Mouse (Mus musculus): ENCODE results near the gene Gch1. TPM values are rescaled to one million over a fixed set of nuclear protein-coding genes. Genes with fewer than 3 reads are reported as not detected.
"Not testable (repeated sequence)": the region's sequence is repeated elsewhere in the genome, so short reads cannot be mapped to it uniquely, and the experiment has no call there.

Gch1 gene
- polyA plus RNA-seq, 1 experiment from 2014 or later: 1.4 TPM

DNA sequence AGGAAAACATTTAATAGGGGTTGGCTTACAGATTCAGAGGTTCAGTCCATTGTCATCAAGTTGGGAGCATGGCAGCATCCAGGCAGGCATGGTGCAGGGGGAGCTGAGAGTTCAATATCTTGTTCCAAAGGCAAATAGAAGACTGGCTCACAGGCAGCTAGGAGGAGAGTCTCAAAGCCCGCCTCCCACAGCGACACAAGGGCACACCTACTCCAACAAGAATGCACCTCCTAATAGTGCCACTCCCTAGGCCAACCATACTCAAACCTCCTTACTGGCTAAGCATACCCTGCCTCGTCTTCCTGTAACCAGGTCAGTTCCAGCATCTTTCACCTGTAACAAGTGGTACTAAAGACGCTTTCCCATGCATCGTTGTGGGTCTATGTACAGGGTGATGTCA is 61.2 kb downstream of the Gch1 start:
- Histone ChIP-seq H3K9ac (ENCODE audit: low read length) (no peak overlapping the region), H3K36me3 (ENCODE audit: control insufficient read depth, insufficient read depth, low read length) (no peaks in the 10 kb centered on the region), H3K9me3 (ENCODE audit: control insufficient read depth, low read length) (no peaks in the 10 kb centered on the region), H3K27ac (ENCODE audit: low read depth, low read length) (no peak overlapping the region), H3K4me2 (ENCODE audit: low read depth, low read length, severe bottlenecking) (no peak overlapping the region), H3K4me1 (replicated peaks; ENCODE audit: control insufficient read depth, insufficient read depth, low read length) (no peaks in the 10 kb centered on the region), H3K4me3 (ENCODE audit: low read depth, low read length) (no peak overlapping the region), H3K27me3 (ENCODE audit: control insufficient read depth, insufficient read depth, low read length) (no peaks in the 10 kb centered on the region)
- DNase-seq (ENCODE audit: low spot score) (no peak), ATAC-seq (replicated peaks; ENCODE audit: low FRiP score) (no peak)
- WGBS: 82% methylated on average over 5 of the region's 5 CpGs

DNA sequence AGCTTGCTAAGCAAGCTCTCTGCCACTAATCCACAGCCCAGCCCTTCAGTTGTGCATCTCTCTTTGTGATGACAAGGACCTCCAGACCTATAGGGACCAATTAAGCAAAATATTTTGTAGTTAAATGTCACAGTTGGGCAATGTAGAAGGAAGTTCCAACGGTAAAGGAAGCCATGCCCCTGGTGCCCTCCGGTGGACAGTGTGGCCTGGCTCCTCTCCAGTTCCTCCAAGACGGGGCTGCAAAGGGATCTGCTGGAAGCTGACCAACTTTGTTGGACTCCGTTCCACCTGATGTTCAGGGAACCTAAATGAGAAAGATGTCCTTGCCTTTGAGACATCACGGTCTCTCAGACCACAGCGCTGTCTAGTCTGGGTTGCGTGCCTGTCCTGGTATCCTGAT is 71.7 kb downstream of the Gch1 start:
- Histone ChIP-seq H3K4me2 (ENCODE audit: low read depth, low read length, severe bottlenecking) (no peak overlapping the region), H3K4me3 (ENCODE audit: low read depth, low read length) (no peak overlapping the region), H3K27ac (ENCODE audit: low read depth, low read length) (no peak overlapping the region), H3K4me1 (replicated peaks; ENCODE audit: control insufficient read depth, insufficient read depth, low read length) (no peaks in the 10 kb centered on the region), H3K36me3 (ENCODE audit: control insufficient read depth, insufficient read depth, low read length) (no peaks in the 10 kb centered on the region), H3K9me3 (ENCODE audit: control insufficient read depth, low read length) (no peaks in the 10 kb centered on the region), H3K9ac (ENCODE audit: low read length) (no peak overlapping the region), H3K27me3 (ENCODE audit: control insufficient read depth, insufficient read depth, low read length) (no peaks in the 10 kb centered on the region)
- ATAC-seq (replicated peaks; ENCODE audit: low FRiP score): no peak
- 83% methylated on average over 7 of the region's 7 CpGs for WGBS
- DNase-seq (ENCODE audit: low spot score): no peak

DNA sequence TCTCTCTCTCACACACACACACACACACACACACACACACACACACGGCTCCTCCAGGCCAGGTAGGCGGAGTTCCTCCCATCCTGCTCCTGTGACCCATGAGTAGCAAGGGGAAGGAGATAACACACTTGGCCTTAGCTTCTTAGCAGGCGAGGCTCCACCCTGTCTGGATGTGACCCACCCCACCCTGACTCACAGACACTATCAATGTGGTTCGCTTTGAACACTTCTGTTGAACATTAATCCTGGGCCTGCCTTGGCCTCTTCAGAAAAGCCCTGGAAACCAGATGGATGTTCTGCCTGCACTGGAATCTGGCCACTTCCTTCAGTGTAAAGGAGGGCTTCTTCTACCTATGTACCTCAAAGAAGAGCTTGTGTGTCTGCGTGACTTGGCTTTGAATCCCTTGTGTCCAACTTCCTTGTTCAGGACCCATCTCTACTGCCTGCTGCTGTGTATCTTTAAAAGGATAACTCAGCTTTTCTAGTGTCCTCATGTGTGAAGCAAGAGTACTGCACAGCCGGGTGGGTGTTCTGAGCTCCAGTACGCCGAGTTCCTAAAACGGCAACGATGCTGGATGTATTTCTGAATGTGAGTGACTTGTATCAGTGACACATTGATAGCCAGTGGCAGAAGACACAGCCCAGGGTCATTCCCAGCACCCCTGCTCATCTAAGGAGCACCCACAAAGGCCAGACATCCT is 73.0 kb downstream of the Gch1 start:
- Histone ChIP-seq H3K4me1 (replicated peaks; ENCODE audit: control insufficient read depth, insufficient read depth, low read length) (no peaks in the 10 kb centered on the region), H3K4me2 (ENCODE audit: low read depth, low read length, severe bottlenecking) (no peak overlapping the region), H3K9ac (ENCODE audit: low read length) (no peak overlapping the region), H3K27ac (ENCODE audit: low read depth, low read length) (no peak overlapping the region), H3K9me3 (ENCODE audit: control insufficient read depth, low read length) (no peaks in the 10 kb centered on the region), H3K27me3 (ENCODE audit: control insufficient read depth, insufficient read depth, low read length) (no peaks in the 10 kb centered on the region), H3K36me3 (ENCODE audit: control insufficient read depth, insufficient read depth, low read length) (no peaks in the 10 kb centered on the region), H3K4me3 (ENCODE audit: low read depth, low read length) (no peak overlapping the region)
- 90% methylated on average over 9 of the region's 10 CpGs for WGBS
- DNase-seq (ENCODE audit: low spot score): no peak
- ATAC-seq (replicated peaks; ENCODE audit: low FRiP score): no peak

DNA sequence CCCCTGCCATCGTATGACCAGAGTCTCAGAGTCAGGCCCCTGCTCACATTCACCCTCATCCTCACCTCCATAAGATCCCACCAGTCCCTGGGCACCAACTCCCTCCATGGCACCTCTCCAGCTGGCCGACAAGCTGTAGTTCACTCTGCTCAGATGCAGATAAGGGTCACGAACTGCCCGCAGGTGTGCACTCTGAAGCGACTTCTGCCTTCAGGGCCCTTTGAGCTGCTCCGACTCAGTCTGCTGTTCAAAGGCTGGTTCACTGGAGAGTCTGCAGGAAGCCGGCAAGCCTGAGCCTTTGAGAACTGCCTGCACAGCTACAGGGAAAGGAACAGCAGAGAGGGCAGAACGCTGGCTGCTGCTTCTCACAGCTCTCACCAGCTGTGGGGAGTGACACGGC is 74.1 kb downstream of the Gch1 start:
- no peak overlapping the region for H3K4me2 ChIP-seq (ENCODE audit: low read depth, low read length, severe bottlenecking)
- no peaks in the 10 kb centered on the region for H3K4me1 ChIP-seq (replicated peaks; ENCODE audit: control insufficient read depth, insufficient read depth, low read length)
- no peak overlapping the region for H3K9ac ChIP-seq (ENCODE audit: low read length)
- no peak for DNase-seq (ENCODE audit: low spot score)
- H3K27ac ChIP-seq (ENCODE audit: low read depth, low read length): no peak overlapping the region
- H3K9me3 ChIP-seq (ENCODE audit: control insufficient read depth, low read length): no peaks in the 10 kb centered on the region
- H3K27me3 ChIP-seq (ENCODE audit: control insufficient read depth, insufficient read depth, low read length): no peaks in the 10 kb centered on the region
- no peak overlapping the region for H3K4me3 ChIP-seq (ENCODE audit: low read depth, low read length)
- 69% methylated on average over 9 of the region's 9 CpGs for WGBS
- ATAC-seq (replicated peaks; ENCODE audit: low FRiP score): no peak
- H3K36me3 ChIP-seq (ENCODE audit: control insufficient read depth, insufficient read depth, low read length): no peaks in the 10 kb centered on the region

DNA sequence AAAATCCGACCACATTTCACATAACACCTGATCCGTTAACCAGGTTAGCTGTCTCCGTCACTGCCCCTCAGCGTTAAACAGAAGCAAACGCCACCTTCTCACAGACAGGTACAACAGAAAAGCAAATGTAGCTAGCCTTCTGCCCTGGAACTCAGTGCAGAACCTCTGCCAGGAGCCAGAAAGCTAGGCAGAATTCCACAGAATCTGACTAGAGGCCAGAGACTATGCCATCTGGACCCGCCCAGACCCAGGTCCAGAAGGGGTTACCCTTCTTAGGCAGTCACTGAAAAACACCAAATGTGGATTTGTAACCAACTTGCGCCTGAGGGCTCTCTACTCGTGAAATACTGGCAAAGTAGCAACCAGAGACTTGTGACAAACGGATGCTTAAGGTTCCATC is 77.9 kb downstream of the Gch1 start:
- Histone ChIP-seq H3K36me3 (ENCODE audit: control insufficient read depth, insufficient read depth, low read length) (no peaks in the 10 kb centered on the region), H3K4me2 (ENCODE audit: low read depth, low read length, severe bottlenecking) (no peak overlapping the region), H3K4me1 (replicated peaks; ENCODE audit: control insufficient read depth, insufficient read depth, low read length) (no peaks in the 10 kb centered on the region), H3K9me3 (ENCODE audit: control insufficient read depth, low read length) (no peaks in the 10 kb centered on the region), H3K27me3 (ENCODE audit: control insufficient read depth, insufficient read depth, low read length) (no peaks in the 10 kb centered on the region), H3K9ac (ENCODE audit: low read length) (no peak overlapping the region; the same call in 1 of the 2 replicates), H3K27ac (ENCODE audit: low read depth, low read length) (no peak overlapping the region), H3K4me3 (ENCODE audit: low read depth, low read length) (no peak overlapping the region)
- WGBS: 60% methylated on average over 9 of the region's 9 CpGs
- ATAC-seq (replicated peaks; ENCODE audit: low FRiP score): no peak
- DNase-seq (ENCODE audit: low spot score): no peak

DNA sequence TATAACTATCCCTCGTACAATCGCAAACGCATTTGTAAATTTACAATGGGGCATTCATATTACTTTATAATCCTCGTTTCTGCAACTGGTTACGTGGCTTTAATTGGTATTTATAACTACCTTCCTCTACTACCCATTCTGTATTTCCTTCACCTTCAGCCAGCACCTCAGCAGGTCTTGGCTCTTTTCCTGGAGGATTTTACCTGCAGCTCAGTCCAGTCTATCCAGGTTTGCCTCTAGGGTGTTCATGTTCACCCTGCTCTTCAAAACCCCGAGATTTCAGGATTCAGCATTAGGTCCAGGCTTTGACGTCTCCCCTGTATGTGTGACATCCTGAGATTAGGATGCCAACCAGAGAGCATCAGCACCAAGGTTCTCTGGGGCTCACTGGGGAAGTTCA is 78.8 kb downstream of the Gch1 start:
- H3K27me3 ChIP-seq (ENCODE audit: control insufficient read depth, insufficient read depth, low read length); ATAC-seq (replicated peaks; ENCODE audit: low FRiP score); DNase-seq (ENCODE audit: low spot score); H3K36me3 ChIP-seq (ENCODE audit: control insufficient read depth, insufficient read depth, low read length); H3K27ac ChIP-seq (ENCODE audit: low read depth, low read length); H3K4me3 ChIP-seq (ENCODE audit: low read depth, low read length); H3K4me2 ChIP-seq (ENCODE audit: low read depth, low read length, severe bottlenecking); H3K4me1 ChIP-seq (replicated peaks; ENCODE audit: control insufficient read depth, insufficient read depth, low read length); H3K9me3 ChIP-seq (ENCODE audit: control insufficient read depth, low read length); H3K9ac ChIP-seq (ENCODE audit: low read length): not testable (repeated sequence)
- WGBS: 90% methylated on average over 6 of the region's 7 CpGs

DNA sequence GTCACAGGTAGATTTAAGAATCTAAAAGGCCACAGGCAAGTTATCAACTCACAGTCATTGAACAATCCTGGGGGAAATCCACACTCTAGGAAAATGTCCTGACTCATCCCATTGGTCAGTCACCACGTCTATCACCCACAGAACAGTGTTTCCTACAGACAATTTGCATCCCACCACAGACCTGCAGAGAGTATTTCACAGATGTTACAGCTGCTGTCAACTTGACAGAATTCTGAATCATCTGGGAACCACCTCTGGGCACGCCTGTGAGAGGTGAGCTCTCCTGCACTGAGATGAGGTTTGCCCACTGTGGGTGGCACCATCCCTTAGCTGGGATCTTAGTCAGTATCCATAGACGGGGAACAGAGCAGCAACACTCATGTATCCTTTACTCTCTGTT is 81.8 kb downstream of the Gch1 start:
- H3K9me3 ChIP-seq (ENCODE audit: control insufficient read depth, low read length): no peaks in the 10 kb centered on the region
- ATAC-seq (replicated peaks; ENCODE audit: low FRiP score) (no peak), DNase-seq (ENCODE audit: low spot score) (no peak)
- no peak overlapping the region for H3K9ac ChIP-seq (ENCODE audit: low read length)
- H3K4me1 ChIP-seq (replicated peaks; ENCODE audit: control insufficient read depth, insufficient read depth, low read length): no peaks in the 10 kb centered on the region
- no peaks in the 10 kb centered on the region for H3K27me3 ChIP-seq (ENCODE audit: control insufficient read depth, insufficient read depth, low read length)
- no peak overlapping the region for H3K4me3 ChIP-seq (ENCODE audit: low read depth, low read length)
- H3K36me3 ChIP-seq (ENCODE audit: control insufficient read depth, insufficient read depth, low read length): no peaks in the 10 kb centered on the region
- H3K27ac ChIP-seq (ENCODE audit: low read depth, low read length): no peak overlapping the region
- no peak overlapping the region for H3K4me2 ChIP-seq (ENCODE audit: low read depth, low read length, severe bottlenecking)
- 82% methylated on average over 3 of the region's 3 CpGs for WGBS

DNA sequence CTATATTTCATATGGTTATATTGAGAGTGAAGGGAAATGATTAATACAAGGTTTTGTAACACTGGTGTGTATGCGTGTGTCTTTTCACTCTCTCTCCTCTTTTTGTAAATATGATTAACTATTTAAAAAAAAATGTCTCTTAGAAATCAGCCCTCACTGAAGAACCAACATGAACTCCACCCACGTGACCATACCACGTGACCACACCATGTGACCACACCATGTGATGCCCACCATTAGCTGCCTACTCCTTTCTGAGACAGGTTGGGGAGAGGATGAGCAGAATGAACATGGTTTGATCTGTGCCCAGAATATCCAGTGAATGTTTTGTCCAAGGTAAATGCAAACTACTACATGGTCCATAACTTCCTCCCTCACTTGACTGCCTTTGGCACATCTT is 83.5 kb downstream of the Gch1 start:
- 98% methylated on average over 3 of the region's 3 CpGs for WGBS
- no peaks in the 10 kb centered on the region for H3K36me3 ChIP-seq (ENCODE audit: control insufficient read depth, insufficient read depth, low read length)

DNA sequence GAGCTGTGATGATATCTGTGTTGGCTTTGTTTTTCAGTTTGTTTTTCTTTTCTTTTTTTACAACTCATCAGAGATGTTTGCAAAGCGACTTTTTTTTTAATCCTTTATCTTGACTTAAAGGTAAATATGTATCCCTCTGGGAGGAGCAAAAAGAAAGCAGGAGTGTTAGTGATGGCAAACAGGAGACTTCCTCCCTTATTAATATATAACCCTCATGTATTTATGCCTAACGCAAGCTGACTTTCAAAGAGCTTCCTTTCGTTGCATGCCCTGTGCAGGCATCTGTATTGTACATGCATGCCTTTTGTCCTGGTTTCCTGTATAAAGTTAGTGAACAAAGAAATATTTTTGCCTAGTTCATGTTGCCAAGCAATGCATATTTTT is 84.0 kb downstream of the Gch1 start:
- DNase-seq (ENCODE audit: low spot score) (no peak), ATAC-seq (replicated peaks; ENCODE audit: low FRiP score) (no peak)
- Histone ChIP-seq H3K27ac (ENCODE audit: low read depth, low read length) (no peak overlapping the region), H3K4me2 (ENCODE audit: low read depth, low read length, severe bottlenecking) (no peak overlapping the region), H3K9me3 (ENCODE audit: control insufficient read depth, low read length) (no peaks in the 10 kb centered on the region), H3K36me3 (ENCODE audit: control insufficient read depth, insufficient read depth, low read length) (no peaks in the 10 kb centered on the region), H3K27me3 (ENCODE audit: control insufficient read depth, insufficient read depth, low read length) (no peaks in the 10 kb centered on the region), H3K4me1 (replicated peaks; ENCODE audit: control insufficient read depth, insufficient read depth, low read length) (no peaks in the 10 kb centered on the region), H3K9ac (ENCODE audit: low read length) (no peak overlapping the region), H3K4me3 (ENCODE audit: low read depth, low read length) (no peak overlapping the region)
- WGBS: 91% methylated on average over 3 of the region's 3 CpGs

More for the DNA sequence above, 83.5 kb downstream of the Gch1 start:
- no peaks in the 10 kb centered on the region for H3K9me3 ChIP-seq (ENCODE audit: control insufficient read depth, low read length)
- no peak overlapping the region for H3K4me3 ChIP-seq (ENCODE audit: low read depth, low read length)
- no peaks in the 10 kb centered on the region for H3K27me3 ChIP-seq (ENCODE audit: control insufficient read depth, insufficient read depth, low read length)
- ATAC-seq (replicated peaks; ENCODE audit: low FRiP score) (no peak), DNase-seq (ENCODE audit: low spot score) (no peak)
- H3K9ac ChIP-seq (ENCODE audit: low read length): no peak overlapping the region
- H3K27ac ChIP-seq (ENCODE audit: low read depth, low read length): no peak overlapping the region
- no peaks in the 10 kb centered on the region for H3K4me1 ChIP-seq (replicated peaks; ENCODE audit: control insufficient read depth, insufficient read depth, low read length)
- no peak overlapping the region for H3K4me2 ChIP-seq (ENCODE audit: low read depth, low read length, severe bottlenecking)
